Mouse (Mus musculus) left cerebral cortex, postnatal 36 days (tissue): Measurements from ENCODE around the gene 4930556J24Rik. TPM values are rescaled to one million over a fixed set of nuclear protein-coding genes. Genes with fewer than 3 reads are reported as not detected.
A peak's percentile ranks its signal among the peaks of the same experiment; 100 is the strongest.

ENCODE experiments used
- DNase-seq, 2 experiments: peaks; one replicate each; pipeline ENCODE4 v3.0.0; 2021 to 2022; ENCODE audit warnings: low spot score in 2 of 2, mixed read lengths in 1 of 2
- intact Hi-C: fragments of 180-260 bp; cut with DNase I; formaldehyde crosslinking; loops from one replicate; pipeline ENCODE4 v1.15.1; 2025
- total RNA-seq, 2 experiments: library from RNA; stranded (reverse); gene quantifications; 2 replicates each; pipeline ENCODE4 v1.2.3; 2021

4930556J24Rik gene
- total RNA-seq, 2 experiments from 2014 or later, result 0.54 TPM; not detected in 1

- intact Hi-C loops, result no loop called here
- no peak for DNase-seq
Observed at GRCm38 (mm10) chr11:3902516-3902915, 74.1 kb downstream of the 4930556J24Rik start.

GRCm38 (mm10) chr11:3900296-3900695 lies 76.3 kb downstream of the 4930556J24Rik start:
- DNase-seq, result no peak
- intact Hi-C loops, result no loop called here

GRCm38 (mm10) chr11:3895933-3896332 lies 80.6 kb downstream of the 4930556J24Rik start:
- intact Hi-C loops, result loop anchor here (2.0 kb wide), 1 partner anchor 17 kb away; no protein-coding TSS in a partner anchor
- no peak for DNase-seq

- intact Hi-C loops, result loop anchor here (2.0 kb wide), 1 partner anchor 17 kb away; no protein-coding TSS in a partner anchor
- no peak for DNase-seq
Observed at GRCm38 (mm10) chr11:3895458-3895857, 81.1 kb downstream of the 4930556J24Rik start.

- intact Hi-C loops, result loop anchor here (2.0 kb wide), 1 partner anchor 18 kb away; no protein-coding TSS in a partner anchor
Observed at GRCm38 (mm10) chr11:3894406-3895281, 81.9 kb downstream of the 4930556J24Rik start, which contains the start of the genes 4921536K21Rik and Dusp18. Gene 4921536K21Rik (minus strand): TSS chr11:3895098. Gene Dusp18 (plus strand): TSS chr11:3895240.

GRCm38 (mm10) chr11:3893970-3894369 lies 82.6 kb downstream of the 4930556J24Rik start:
- intact Hi-C loops, result loop anchor here (2.0 kb wide), 1 partner anchor 19 kb away; no protein-coding TSS in a partner anchor
- DNase-seq, result no peak

More at GRCm38 (mm10) chr11:3894406-3895281, 81.9 kb downstream of the 4930556J24Rik start, which contains the start of the genes 4921536K21Rik and Dusp18:
- peak; percentile 95 for DNase-seq

Other genes with a start within 250 kb of the 4930556J24Rik start
- gene Osbp2, start 112.9 kb downstream of the 4930556J24Rik start, total RNA-seq, result 100 to 1,000 TPM; 128 to 164 TPM
- under 1 TPM; 0.32 to 0.70 TPM for gene 4921536K21Rik, start 81.7 kb downstream of the 4930556J24Rik start, total RNA-seq
- gene Dusp18, start 81.5 kb downstream of the 4930556J24Rik start, total RNA-seq, result 10 to 100 TPM; 23.7 to 26.4 TPM
- 10 to 100 TPM; 18.5 to 23.0 TPM for gene Slc35e4, start 62.1 kb downstream of the 4930556J24Rik start, total RNA-seq
- 10 to 100 TPM; 18.2 to 20.0 TPM for gene Tcn2, start 44.6 kb downstream of the 4930556J24Rik start, total RNA-seq
- 10 to 100 TPM; 38.3 to 42.0 TPM for gene Pes1, start 12.8 kb downstream of the 4930556J24Rik start, total RNA-seq
- 10 to 100 TPM; 13.2 to 17.4 TPM for gene Gal3st1, start 6.9 kb upstream of the 4930556J24Rik start, total RNA-seq
- not detected for gene Sec14l4, start 54.7 kb upstream of the 4930556J24Rik start, total RNA-seq
- 1 to 10 TPM in 1 of 2 experiments, under 1 TPM in 1; 0.52 to 1.5 TPM for gene Sec14l3, start 88.1 kb upstream of the 4930556J24Rik start, total RNA-seq
- 10 to 100 TPM; 90.9 to 94.5 TPM for gene Mtfp1, start 118.7 kb upstream of the 4930556J24Rik start, total RNA-seq
- gene Sec14l2, start 146.6 kb upstream of the 4930556J24Rik start, total RNA-seq, result 10 to 100 TPM; 35.0 to 35.4 TPM
- gene Rnf215, start 158.4 kb upstream of the 4930556J24Rik start, total RNA-seq, result 10 to 100 TPM; 28.8 to 35.9 TPM
- gene Ccdc157, start 183.5 kb upstream of the 4930556J24Rik start, total RNA-seq, result 10 to 100 TPM; 16.0 to 18.1 TPM
- gene Sf3a1, start 183.6 kb upstream of the 4930556J24Rik start, total RNA-seq, result 10 to 100 TPM; 61.3 to 65.3 TPM
- 10 to 100 TPM; 32.7 to 36.2 TPM for gene Tbc1d10a, start 210.0 kb upstream of the 4930556J24Rik start, total RNA-seq
- 1 to 10 TPM; 4.3 to 5.3 TPM for gene Castor1, start 241.4 kb upstream of the 4930556J24Rik start, total RNA-seq